Mouse (Mus musculus): ENCODE results near the gene Cyp4f14. TPM values are rescaled to one million over a fixed set of nuclear protein-coding genes. Genes with fewer than 3 reads are reported as not detected.

Gene Cyp4f14
- 1.00 TPM in 1 of 2 replicates, not detected in the other for polyA plus RNA-seq (2011; ENCODE audit: insufficient read depth, insufficient read length, low replicate concordance, missing spikeins)

GRCm38 (mm10) chr17:32917131-32917530 lies at the start of gene Cyp4f14:
Gene Cyp4f14 (minus strand): TSS chr17:32917342.
- TF ChIP-seq POLR2A (IDR thresholded peaks at IDR 0.05; ENCODE audit: borderline replicate concordance, control insufficient read depth, low read depth, low read length): no peak
- no peak for TF ChIP-seq CTCF (IDR thresholded peaks at IDR 0.05; ENCODE audit: control insufficient read depth, insufficient read depth, low read length)
- no peaks in the 10 kb centered on the region for H3K4me1 ChIP-seq (ENCODE audit: control insufficient read depth, insufficient read depth, low read length)
- WGBS: 79% methylated on average over 2 of the region's 2 CpGs
- no peak within 1 kb of the TSS for H3K27ac ChIP-seq (ENCODE audit: control insufficient read depth, insufficient read depth, low read depth, low read length, poor library complexity)
- no peak within 1 kb of the TSS for H3K4me3 ChIP-seq (replicated peaks; ENCODE audit: control insufficient read depth, low read depth, low read length)

GRCm38 (mm10) chr17:32965623-32966290 lies 48.6 kb upstream of the Cyp4f14 start, which contains the start of gene Zfp472:
Gene Zfp472 (plus strand): TSS chr17:32965814.
- peak within 1 kb of the TSS; percentile 99 for H3K4me3 ChIP-seq (replicated peaks; ENCODE audit: control insufficient read depth, low read depth, low read length)
- peak within 1 kb of the TSS; percentile 59 for H3K27ac ChIP-seq (ENCODE audit: control insufficient read depth, insufficient read depth, low read depth, low read length, poor library complexity)
- no peaks in the 10 kb centered on the region; the same call in 1 of the 2 replicates for H3K4me1 ChIP-seq (ENCODE audit: control insufficient read depth, insufficient read depth, low read length)
- TF ChIP-seq CTCF (IDR thresholded peaks at IDR 0.05; ENCODE audit: control insufficient read depth, insufficient read depth, low read length) (peak; percentile 13; the same call in 1 of the 2 replicates), POLR2A (IDR thresholded peaks at IDR 0.05; ENCODE audit: borderline replicate concordance, control insufficient read depth, low read depth, low read length) (0 out of 2 replicates have a peak, but pooled peaks have one; percentile 27)
- WGBS: under 1% methylated on average over 33 of the region's 33 CpGs

GRCm38 (mm10) chr17:32965253-32965622 lies 48.1 kb upstream of the Cyp4f14 start:
- Histone ChIP-seq H3K4me3 (replicated peaks; ENCODE audit: control insufficient read depth, low read depth, low read length) (peak overlapping the region; percentile 99), H3K27ac (ENCODE audit: control insufficient read depth, insufficient read depth, low read depth, low read length, poor library complexity) (no peak overlapping the region), H3K4me1 (ENCODE audit: control insufficient read depth, insufficient read depth, low read length) (no peaks in the 10 kb centered on the region; the same call in 1 of the 2 replicates)
- WGBS: under 1% methylated on average over 14 of the region's 14 CpGs
- TF ChIP-seq CTCF (IDR thresholded peaks at IDR 0.05; ENCODE audit: control insufficient read depth, insufficient read depth, low read length): no peak
- no peak for TF ChIP-seq POLR2A (IDR thresholded peaks at IDR 0.05; ENCODE audit: borderline replicate concordance, control insufficient read depth, low read depth, low read length)

- 22% methylated on average over 16 of the region's 16 CpGs for WGBS
- Histone ChIP-seq H3K4me3 (replicated peaks; ENCODE audit: control insufficient read depth, low read depth, low read length) (no peak overlapping the region), H3K27ac (ENCODE audit: control insufficient read depth, insufficient read depth, low read depth, low read length, poor library complexity) (no peak overlapping the region), H3K4me1 (ENCODE audit: control insufficient read depth, insufficient read depth, low read length) (no peaks in the 10 kb centered on the region; the same call in 1 of the 2 replicates)
- peak; percentile 92 for TF ChIP-seq CTCF (IDR thresholded peaks at IDR 0.05; ENCODE audit: control insufficient read depth, insufficient read depth, low read length)
- no peak for TF ChIP-seq POLR2A (IDR thresholded peaks at IDR 0.05; ENCODE audit: borderline replicate concordance, control insufficient read depth, low read depth, low read length)
These were observed 34.3 kb upstream of the Cyp4f14 start for GRCm38 (mm10) chr17:32951441-32951840.

- Histone ChIP-seq H3K4me3 (replicated peaks; ENCODE audit: control insufficient read depth, low read depth, low read length) (no peak overlapping the region), H3K27ac (ENCODE audit: control insufficient read depth, insufficient read depth, low read depth, low read length, poor library complexity) (no peak overlapping the region), H3K4me1 (ENCODE audit: control insufficient read depth, insufficient read depth, low read length) (peaks cover 2% of the 10 kb centered on the region; the same call in 1 of the 2 replicates)
- TF ChIP-seq CTCF (IDR thresholded peaks at IDR 0.05; ENCODE audit: control insufficient read depth, insufficient read depth, low read length): no peak
- TF ChIP-seq POLR2A (IDR thresholded peaks at IDR 0.05; ENCODE audit: borderline replicate concordance, control insufficient read depth, low read depth, low read length): no peak
- 25% methylated on average over 11 of the region's 11 CpGs for WGBS
These were observed 33.9 kb upstream of the Cyp4f14 start for GRCm38 (mm10) chr17:32951006-32951405.

- Histone ChIP-seq H3K4me1 (ENCODE audit: control insufficient read depth, insufficient read depth, low read length) (peaks cover 2% of the 10 kb centered on the region; the same call in 1 of the 2 replicates), H3K27ac (ENCODE audit: control insufficient read depth, insufficient read depth, low read depth, low read length, poor library complexity) (no peak overlapping the region), H3K4me3 (replicated peaks; ENCODE audit: control insufficient read depth, low read depth, low read length) (no peak overlapping the region)
- no peak for TF ChIP-seq CTCF (IDR thresholded peaks at IDR 0.05; ENCODE audit: control insufficient read depth, insufficient read depth, low read length)
- no peak for TF ChIP-seq POLR2A (IDR thresholded peaks at IDR 0.05; ENCODE audit: borderline replicate concordance, control insufficient read depth, low read depth, low read length)
- WGBS: 78% methylated on average over 3 of the region's 3 CpGs
These were observed 33.0 kb upstream of the Cyp4f14 start for GRCm38 (mm10) chr17:32950136-32950535.

GRCm38 (mm10) chr17:32947215-32947914 lies 30.2 kb upstream of the Cyp4f14 start, which contains the start of gene Cyp4f13:
Gene Cyp4f13 (minus strand): TSS chr17:32947402.
- peak within 1 kb of the TSS; percentile 84 for H3K27ac ChIP-seq (ENCODE audit: control insufficient read depth, insufficient read depth, low read depth, low read length, poor library complexity)
- peak; percentile 65 for TF ChIP-seq POLR2A (IDR thresholded peaks at IDR 0.05; ENCODE audit: borderline replicate concordance, control insufficient read depth, low read depth, low read length)
- TF ChIP-seq CTCF (IDR thresholded peaks at IDR 0.05; ENCODE audit: control insufficient read depth, insufficient read depth, low read length): peak; percentile 17; the same call in 1 of the 2 replicates
- peaks cover 2% of the 10 kb centered on the region; the same call in 1 of the 2 replicates for H3K4me1 ChIP-seq (ENCODE audit: control insufficient read depth, insufficient read depth, low read length)
- 5% methylated on average over 12 of the region's 12 CpGs for WGBS
- H3K4me3 ChIP-seq (replicated peaks; ENCODE audit: control insufficient read depth, low read depth, low read length): peak within 1 kb of the TSS; percentile 77

GRCm38 (mm10) chr17:32946716-32947115 lies 29.6 kb upstream of the Cyp4f14 start:
- H3K4me1 ChIP-seq (ENCODE audit: control insufficient read depth, insufficient read depth, low read length): peaks cover 2% of the 10 kb centered on the region; the same call in 1 of the 2 replicates
- H3K4me3 ChIP-seq (replicated peaks; ENCODE audit: control insufficient read depth, low read depth, low read length): peak overlapping the region; percentile 77
- 8% methylated on average over 9 of the region's 9 CpGs for WGBS
- peak overlapping the region; percentile 84 for H3K27ac ChIP-seq (ENCODE audit: control insufficient read depth, insufficient read depth, low read depth, low read length, poor library complexity)
- TF ChIP-seq POLR2A (IDR thresholded peaks at IDR 0.05; ENCODE audit: borderline replicate concordance, control insufficient read depth, low read depth, low read length): no peak
- no peak for TF ChIP-seq CTCF (IDR thresholded peaks at IDR 0.05; ENCODE audit: control insufficient read depth, insufficient read depth, low read length)

All from bone marrow, adult 2 months (tissue).